Mouse (Mus musculus) embryonic fibroblast, embryonic 13.5 days (primary cell): ENCODE data around the gene 9930111J21Rik1.
"Not testable (repeated sequence)": the region's sequence is repeated elsewhere in the genome, so short reads cannot be mapped to it uniquely, and the experiment has no call there.

Experiments used
- CTCF ChIP-seq: IDR thresholded peaks from 2 replicates; pipeline ENCODE4 v1.5.1; 2011; ENCODE audit warnings: mild to moderate bottlenecking, control low read depth, low read length, moderate library complexity, borderline replicate concordance; ENCODE audit not compliant: insufficient read depth
- POLR2A ChIP-seq: IDR thresholded peaks from 2 replicates; pipeline ENCODE4 v1.6.1; 2011; ENCODE audit warnings: low read depth, mild to moderate bottlenecking, control low read depth, low read length, moderate library complexity

- not testable (repeated sequence) for TF ChIP-seq CTCF, POLR2A
Observed at GRCm38 (mm10) chr11:48979251-48979650, at the start of gene 9930111J21Rik1.
